Mouse (Mus musculus) spleen, embryonic (tissue): ENCODE measurements around the gene Large2.

Source experiments
- CTCF ChIA-PET: fragments of 350-600 bp; sonication (Branson Sonifier 250); formaldehyde crosslinking; loops from one replicate; lab custom pipeline; 2022; lab: Charles Lee

The Large2 gene

GRCm38 (mm10) chr2:92330840-92331239 lies 43.8 kb downstream of the Large2 start:
- CTCF ChIA-PET: interaction anchor here (0.6 to 1.3 kb wide), 2 partner anchors 39 to 109 kb away, joined by 3 to 4 read pairs; no protein-coding TSS in a partner anchor

- CTCF ChIA-PET: no interaction called here
Observed at GRCm38 (mm10) chr2:92328206-92328605, 46.5 kb downstream of the Large2 start.

GRCm38 (mm10) chr2:92327601-92328000 lies 47.1 kb downstream of the Large2 start:
- CTCF ChIA-PET: no interaction called here

- CTCF ChIA-PET: no interaction called here
Observed at GRCm38 (mm10) chr2:92326221-92326620, 48.4 kb downstream of the Large2 start.

DNA sequence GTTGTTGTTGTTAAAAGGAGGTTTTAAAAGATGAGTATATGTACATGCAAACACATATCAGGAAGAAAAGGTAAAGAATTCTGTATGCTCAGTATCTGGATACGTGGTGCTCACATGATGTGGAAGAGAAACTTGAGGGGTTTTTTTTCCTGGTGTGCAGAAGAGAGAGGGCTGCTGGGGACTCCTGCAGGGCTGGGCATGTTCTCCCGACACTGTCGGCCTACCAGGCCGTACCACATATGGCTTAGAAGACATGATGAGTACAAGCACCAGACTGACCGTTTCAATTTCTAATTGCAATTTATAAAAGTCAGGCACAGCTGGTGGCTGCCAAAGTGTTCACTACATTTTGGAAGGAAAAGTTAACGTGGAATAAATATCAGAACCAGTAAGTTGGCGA lies 49.0 kb downstream of the Large2 start:
- CTCF ChIA-PET: no interaction called here

- CTCF ChIA-PET: interaction anchor here (0.6 to 1.4 kb wide), 3 partner anchors 27 to 123 kb away, joined by 3 to 13 read pairs (median 3); no protein-coding TSS in a partner anchor
Observed at GRCm38 (mm10) chr2:92322669-92323068, 52.0 kb downstream of the Large2 start.

DNA sequence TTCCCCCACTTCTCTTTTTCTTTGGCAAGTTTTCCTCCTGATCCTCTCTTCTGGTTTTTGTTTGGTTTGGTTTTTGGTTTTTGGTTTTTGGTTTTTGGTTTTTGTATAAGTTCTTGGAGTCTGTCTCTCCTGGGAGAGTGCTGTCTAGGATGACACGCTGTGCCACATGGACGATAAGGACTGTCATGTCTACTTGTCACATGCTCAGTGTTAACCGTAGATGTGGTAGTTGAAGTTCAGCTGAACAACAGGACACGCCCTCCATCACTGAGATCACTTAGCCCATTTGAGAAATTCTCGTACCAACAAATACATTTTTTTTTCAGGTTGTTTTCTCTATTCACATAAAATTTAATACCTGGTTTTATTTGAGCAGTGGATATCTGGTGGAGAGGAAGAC lies 57.4 kb downstream of the Large2 start:
- CTCF ChIA-PET: no interaction called here

DNA sequence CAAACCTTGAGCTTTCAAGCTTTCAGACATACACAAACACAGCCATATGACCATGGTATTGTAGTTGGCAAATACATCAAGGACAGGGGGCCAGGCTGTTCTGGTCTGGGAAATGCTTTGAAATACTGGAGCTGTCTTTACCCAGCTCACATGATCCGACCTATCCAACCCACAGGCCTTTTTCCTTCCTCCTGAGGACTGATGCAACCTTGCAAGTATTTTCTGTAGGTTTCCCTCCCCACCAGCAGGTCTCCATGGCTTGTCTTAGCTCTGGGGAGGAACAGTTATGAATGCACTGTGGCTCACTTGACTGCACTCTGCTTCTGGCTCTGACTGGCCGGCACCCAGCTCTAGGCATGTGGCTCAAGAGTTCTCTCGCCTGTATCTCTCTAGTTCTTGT lies 58.0 kb downstream of the Large2 start:
- CTCF ChIA-PET: no interaction called here
